Mouse (Mus musculus): ENCODE data around the gene Agtpbp1.
A peak's percentile ranks its signal among the peaks of the same experiment; 100 is the strongest.

The Agtpbp1 gene

DNA sequence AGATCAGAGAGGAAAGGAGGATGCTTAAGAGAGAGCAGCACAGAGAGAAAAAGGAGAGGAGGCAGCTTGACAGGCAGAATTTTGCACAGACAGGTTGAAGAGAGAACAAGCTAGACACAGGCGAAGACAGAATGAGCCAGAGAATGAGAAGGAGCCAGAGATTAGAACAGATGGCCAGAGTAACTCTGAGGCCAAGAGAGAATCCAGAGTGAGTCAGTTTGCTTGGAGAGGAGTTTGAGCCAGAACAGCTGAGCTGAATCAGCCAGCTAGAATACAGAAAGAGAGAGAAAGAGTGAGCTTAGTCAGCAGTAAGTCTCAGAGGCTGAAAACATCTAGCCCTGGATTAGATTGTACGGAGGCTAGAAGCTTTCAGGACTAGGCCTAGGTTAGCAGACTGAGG, 12.5 kb downstream of the Agtpbp1 start:
- no peak for DNase-seq (ENCODE audit: low spot score)

GRCm38 (mm10) chr13:59571107-59571506, 13.9 kb downstream of the Agtpbp1 start:
- DNase-seq (ENCODE audit: low spot score), result no peak

DNA sequence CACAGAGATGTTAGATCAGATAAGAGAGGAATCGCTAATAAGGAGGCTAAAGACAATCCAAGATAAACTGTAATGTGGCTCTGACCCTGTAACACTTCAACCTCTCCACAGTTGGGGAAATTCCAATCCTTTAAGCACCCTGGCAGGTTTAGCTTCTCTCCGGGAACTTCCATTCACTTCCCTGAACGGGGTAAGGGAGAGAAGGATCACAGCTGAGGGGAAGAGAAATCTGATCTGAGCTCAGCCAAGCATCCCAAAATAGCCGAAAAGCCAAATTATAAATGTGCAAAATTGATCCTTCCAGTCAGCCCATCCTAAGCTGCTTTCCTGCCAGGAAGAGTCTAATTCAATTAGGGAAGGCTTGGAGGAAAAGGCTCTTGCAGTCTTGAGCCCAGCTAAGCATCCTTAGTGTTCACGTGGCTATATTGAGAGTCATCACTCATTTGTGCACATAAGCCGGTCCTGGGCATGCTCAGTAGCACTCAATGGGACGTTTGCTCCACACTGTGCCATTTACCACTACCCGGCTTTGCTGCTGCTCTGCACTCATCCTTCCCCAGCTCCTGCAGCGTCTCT, 19.0 kb downstream of the Agtpbp1 start:
- no peak for DNase-seq (ENCODE audit: low spot score)

DNA sequence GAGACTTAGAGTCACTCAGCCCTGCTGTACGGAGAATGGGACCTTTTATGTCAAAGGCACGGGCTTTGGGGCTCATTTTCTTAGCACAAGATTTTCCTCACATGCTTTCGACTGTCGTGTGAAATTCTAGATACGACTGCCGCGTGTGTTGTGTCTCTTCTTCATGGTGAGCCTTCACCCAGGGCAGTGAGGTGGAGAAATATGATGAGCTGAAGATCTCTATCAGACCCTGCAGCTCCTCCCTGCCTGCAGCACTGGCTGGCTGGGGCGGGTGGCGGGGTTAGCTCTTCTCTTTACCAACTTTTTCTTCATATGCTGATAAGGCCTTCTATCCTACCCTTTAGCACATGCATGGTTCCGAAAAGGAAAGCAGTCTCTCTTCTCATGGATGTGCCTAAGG, 20.1 kb downstream of the Agtpbp1 start:
- DNase-seq (ENCODE audit: low spot score), result no peak

- DNase-seq (ENCODE audit: low spot score), result no peak
Measured at GRCm38 (mm10) chr13:59564505-59564904, 20.5 kb downstream of the Agtpbp1 start.

DNA sequence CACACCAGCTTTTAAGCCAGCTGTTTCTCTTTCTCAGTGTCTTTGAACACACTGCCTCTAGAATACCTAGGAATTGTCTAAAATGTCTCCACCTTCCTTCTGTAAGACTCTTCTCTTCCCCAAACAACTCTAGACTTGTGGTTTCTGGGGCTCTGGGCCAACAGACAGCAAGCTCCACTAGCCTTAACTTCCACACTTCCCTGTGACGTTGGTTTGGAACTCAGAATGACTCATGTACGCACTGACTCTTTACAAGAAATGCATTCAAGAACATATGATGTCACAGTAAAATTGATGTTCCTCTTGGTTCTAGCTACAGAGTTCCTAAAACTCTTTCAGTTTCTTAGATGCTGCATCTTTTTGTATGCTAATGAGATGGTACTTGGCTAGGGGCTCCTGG, 22.6 kb downstream of the Agtpbp1 start:
- DNase-seq (ENCODE audit: low spot score), result no peak

DNA sequence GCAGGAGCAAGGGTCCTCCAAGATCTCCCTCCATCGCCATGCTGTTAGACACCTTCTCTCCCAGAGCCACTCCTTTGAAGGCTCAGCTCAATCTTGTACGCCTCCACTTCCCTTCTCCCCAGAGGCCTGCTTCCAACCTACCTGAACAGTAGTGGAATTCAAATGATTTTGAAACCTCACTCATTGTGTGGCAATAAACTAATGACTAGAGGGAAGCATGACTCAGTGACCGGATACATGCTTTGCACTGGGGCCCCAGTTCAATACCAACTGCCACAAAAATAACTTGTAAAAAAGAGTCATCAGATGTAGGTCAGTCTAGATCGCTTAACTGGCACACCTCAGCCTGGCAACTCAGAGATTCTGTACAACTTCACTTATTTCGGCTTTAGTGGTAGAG, 26.3 kb downstream of the Agtpbp1 start:
- DNase-seq (ENCODE audit: low spot score), result no peak

GRCm38 (mm10) chr13:59557185-59557985, 27.6 kb downstream of the Agtpbp1 start:
- DNase-seq (ENCODE audit: low spot score), result peak; percentile 88

DNA sequence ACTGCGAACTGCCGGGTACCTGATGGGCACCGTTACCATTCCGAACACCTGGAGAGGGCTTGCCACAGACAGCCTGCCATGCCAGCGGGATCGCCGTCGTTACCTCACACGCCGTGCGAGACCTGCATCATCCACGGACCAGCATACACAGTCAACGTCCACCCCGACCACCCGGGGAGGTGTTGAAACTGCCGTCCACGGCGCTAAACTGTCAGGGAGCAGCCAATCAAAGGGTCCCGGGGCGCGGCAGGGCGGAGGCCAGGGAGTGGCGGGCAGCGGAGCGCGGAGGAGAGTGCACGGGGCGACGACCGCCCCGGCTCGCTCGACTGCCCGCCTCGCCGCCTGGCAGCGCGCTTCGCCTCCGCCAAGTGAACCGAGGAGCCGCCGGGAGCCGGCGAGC, 28.4 kb downstream of the Agtpbp1 start:
- DNase-seq (ENCODE audit: low spot score), result peak; percentile 66

DNA sequence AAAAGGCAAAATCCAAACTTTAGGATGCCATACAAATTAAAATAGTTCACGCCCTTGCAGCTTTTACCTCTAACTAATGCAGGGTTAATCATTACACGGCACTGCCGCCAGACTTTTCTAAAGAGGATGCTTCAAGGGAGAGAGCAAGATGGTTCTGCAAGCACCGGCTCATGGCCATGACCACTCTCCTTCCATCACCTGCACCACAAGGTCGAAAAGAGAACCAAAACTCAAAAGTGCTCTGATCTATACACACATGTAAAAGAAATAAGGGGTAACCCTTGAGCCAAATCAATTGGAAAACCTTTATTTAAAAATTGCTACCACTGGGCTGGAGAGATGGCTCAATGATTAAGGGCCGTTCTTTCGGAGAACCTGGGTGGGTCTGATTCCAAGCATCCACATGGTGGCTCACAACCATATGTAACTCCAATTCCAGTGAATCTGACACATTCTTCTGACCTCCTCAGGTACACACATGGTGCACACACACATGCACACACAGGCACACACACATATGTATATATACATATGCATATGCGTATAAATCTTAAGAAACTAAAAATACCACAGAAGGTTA, 29.3 kb downstream of the Agtpbp1 start:
- DNase-seq (ENCODE audit: low spot score), result no peak

DNA sequence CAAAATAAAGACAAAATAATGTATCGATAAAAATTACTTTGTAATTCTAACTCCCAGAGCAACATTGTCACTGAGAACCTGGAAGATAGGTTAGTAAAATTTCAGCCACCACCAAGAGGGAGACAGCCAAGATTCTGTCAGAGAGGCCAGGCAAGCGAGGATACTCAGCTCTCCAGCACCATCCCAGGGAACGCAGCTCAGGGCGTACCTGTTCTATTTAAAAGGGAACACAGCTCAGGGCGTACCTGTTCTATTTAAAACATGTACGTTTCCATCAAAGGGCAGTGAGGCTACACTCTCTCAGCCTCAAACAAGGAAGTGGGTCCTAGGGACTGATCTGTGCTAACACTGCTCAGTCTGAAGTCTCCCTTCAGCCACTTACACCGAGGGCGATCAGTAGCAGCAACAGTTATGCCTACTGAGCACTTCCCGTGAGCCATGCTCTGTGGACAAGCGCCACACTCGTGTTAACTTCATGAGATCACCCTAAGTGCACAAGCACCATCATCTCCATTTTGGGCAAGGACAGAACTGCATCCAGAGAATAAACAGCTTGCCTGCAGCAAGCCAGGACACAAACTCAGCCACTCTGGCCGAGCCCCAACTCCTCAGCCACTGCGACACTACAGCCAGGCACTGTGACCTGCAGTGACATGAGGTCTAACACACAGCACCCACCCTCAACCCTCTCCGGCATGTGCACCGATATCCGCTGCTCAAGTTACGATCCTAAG, 30.1 kb downstream of the Agtpbp1 start:
- no peak for DNase-seq (ENCODE audit: low spot score)

- no peak for DNase-seq (ENCODE audit: low spot score)
Measured at GRCm38 (mm10) chr13:59552751-59553150, 32.3 kb downstream of the Agtpbp1 start.

GRCm38 (mm10) chr13:59552286-59552685, 32.7 kb downstream of the Agtpbp1 start:
- DNase-seq (ENCODE audit: low spot score), result no peak

DNA sequence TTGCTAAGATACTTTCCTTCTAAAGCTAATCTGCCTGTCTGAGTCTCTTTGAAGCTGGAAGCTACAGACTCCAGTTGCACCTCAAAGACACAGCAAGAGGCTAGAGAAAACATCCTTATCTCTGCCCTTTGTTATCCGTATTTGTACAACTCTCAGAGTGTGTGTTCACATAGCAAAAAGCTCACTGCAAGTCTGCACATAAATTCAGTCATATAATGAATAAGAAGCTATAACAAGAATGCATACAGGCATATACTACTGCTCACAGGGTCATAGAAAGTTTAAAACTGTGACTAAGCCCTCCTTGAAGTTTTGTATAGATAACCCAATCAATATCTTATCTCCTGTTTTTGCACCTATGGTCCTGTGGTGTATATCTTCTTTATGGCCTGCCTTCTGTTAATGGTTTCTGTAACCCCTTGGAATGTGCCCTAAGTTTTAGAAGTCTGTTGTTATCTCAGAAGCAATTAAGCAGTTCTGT, 35.7 kb downstream of the Agtpbp1 start:
- no peak for DNase-seq (ENCODE audit: low spot score)

DNA sequence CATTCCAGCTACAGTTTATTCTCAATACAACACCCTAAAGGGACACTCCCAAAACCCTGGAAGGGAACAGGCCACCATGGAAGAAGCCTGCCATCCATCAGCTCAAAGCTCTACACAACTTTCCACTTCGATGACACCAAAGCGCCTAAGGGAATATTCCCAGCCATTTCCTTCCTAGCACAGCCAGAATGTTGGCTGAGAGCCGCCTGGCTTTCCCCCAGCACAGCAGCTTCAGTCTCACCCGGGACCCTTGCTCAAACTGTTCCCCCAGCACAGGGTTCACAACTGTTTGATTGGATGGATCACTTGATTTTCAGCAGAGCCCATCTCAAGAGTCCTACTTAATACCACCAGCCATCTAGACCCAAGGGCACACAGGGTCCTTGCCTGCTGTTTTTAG, 37.3 kb downstream of the Agtpbp1 start:
- DNase-seq (ENCODE audit: low spot score), result no peak

GRCm38 (mm10) chr13:59547091-59547490, 37.9 kb downstream of the Agtpbp1 start:
- DNase-seq (ENCODE audit: low spot score), result no peak

DNA sequence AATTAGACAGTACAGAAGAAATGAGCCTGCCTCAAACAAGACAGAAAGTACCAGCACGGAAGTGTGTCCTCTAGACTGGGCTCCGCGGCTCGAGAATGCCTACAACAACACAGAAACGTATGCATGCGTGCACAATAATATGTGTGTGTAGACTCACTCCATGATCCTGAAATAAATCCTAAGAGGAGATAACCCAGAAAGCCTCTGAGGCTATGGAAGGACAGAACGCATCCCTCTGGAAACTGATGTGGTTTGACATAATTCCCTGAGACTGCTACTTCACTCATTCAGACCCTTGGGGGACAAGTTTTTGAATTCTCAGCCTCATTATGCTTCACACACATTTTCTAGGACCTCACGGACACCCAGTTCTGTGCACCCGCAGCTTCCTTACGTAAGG, 42.6 kb downstream of the Agtpbp1 start:
- DNase-seq (ENCODE audit: low spot score), result no peak

- no peak for DNase-seq (ENCODE audit: low spot score)
Measured at GRCm38 (mm10) chr13:59540030-59540429, 45.0 kb downstream of the Agtpbp1 start.

DNA sequence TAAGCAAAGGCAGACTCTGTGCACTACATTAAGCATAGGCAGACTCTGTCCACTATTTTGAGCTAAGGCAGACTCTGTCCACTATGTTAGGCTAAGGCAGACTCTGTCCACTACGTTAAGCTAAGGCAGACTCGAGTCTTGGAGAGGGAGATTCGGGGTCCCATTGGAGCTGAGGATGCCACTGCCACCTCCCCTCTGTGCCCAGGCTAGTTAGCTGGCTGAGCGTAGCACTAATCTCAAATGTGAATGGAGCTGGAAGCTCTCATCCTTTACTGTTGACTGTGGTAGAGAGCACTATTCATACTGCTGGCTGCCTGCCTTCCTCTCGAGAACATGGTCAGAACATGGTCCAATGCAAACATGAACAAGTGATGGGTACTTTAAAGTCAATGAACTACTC, 46.4 kb downstream of the Agtpbp1 start:
- DNase-seq (ENCODE audit: low spot score), result no peak

DNA sequence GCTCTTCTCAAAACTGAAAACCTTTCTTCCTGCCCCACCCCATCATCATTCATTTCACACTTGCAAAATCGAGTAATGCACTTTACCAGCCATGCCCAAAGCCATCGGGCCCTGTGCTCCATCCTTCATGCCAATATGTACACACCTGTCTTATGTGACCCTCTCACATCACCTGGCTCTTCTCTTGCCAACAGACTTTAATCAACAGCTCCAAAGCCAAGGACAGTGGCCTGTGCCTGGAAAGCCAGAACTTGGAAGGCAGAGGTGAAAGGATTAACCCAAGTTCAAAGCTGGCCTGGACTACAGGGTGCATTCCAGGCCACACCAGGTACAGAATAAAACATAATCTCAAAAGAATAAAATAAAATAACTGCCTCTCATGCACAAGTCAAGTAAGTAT, 48.4 kb downstream of the Agtpbp1 start:
- no peak for DNase-seq (ENCODE audit: low spot score)

- DNase-seq (ENCODE audit: low spot score), result no peak
Measured at GRCm38 (mm10) chr13:59535746-59536145, 49.3 kb downstream of the Agtpbp1 start.

DNA sequence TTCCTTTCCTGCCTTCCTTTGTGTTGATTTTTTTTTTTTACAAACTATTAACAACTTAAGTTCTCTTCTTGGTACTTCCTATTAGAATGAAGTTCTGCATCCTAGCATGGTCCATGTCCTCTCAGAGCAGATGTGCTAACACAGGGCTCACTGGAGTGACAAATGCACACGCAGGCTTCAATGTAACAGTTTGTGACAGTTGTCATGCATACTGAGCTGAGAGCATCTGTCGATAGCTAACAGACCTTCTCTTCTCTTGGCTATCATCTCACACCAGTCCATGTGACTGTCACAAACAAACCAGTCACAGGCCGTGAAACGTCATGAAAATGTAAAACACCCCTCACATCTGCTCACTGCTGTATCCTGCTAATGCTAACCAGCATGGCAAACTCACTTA, 50.7 kb downstream of the Agtpbp1 start:
- no peak for DNase-seq (ENCODE audit: low spot score)

- DNase-seq (ENCODE audit: low spot score), result no peak
Measured at GRCm38 (mm10) chr13:59533331-59533730, 51.7 kb downstream of the Agtpbp1 start.

Data from embryo, embryonic 10 days (tissue).